Mouse (Mus musculus) spleen, adult 10 weeks (tissue): ENCODE data around the gene Rarg. TPM values are rescaled to one million over a fixed set of nuclear protein-coding genes. Genes with fewer than 3 reads are reported as not detected.

Experiments used
- polyA plus RNA-seq: library from polyadenylated mRNA; stranded (reverse); fragments of 350-450 nt; fragmentation: Illumina TruSeq; extraction: RNeasy Lipid Tissue Mini Kit (QIAGEN cat#74804); gene quantifications from one replicate; pipeline ENCODE4 v1.2.3, GENCODE M21; 2015; ENCODE audit warnings: low replicate concordance; ENCODE audit not compliant: insufficient read depth

Rarg gene
- 14.3 TPM for polyA plus RNA-seq

GRCm38 (mm10) chr15:102257202-102258075 is at the start of gene Rarg:
Gene Rarg, minus strand, starts transcription at chr15:102257517.

DNA sequence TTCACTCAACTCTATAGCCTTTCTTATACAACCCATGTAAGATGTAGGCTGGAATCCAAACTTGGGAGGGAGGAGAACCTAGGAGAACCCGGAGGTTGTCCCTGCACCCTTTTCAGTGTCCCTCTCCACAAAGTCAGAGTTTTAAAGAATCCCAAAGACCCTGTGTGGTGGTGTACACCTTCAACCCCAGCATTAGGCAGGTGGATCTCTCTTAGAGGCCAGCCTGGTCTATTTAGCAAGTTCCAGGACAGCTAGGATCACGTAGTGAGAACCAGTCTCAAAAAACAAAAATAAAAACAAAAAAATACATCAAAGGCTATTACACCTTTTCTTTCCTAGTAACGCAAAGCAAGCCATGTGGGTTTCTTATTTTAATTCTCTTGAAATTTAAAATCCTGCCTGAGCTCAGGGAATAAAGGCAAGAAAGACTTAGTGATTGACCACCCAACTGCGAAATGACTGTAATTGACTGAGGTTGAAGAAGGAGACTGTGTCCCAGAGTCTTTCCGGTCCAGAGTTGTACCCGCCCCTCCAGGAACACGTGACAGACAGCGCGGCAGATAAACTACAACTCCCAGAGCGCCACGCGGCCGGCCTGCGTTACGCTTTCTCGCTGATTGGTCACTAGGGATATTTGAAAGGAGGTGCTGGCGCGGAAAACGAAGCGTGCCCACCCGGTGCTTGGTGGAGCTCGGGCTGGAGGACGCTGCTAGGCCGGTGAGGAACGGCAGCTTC is 38.5 kb upstream of the Rarg start, which contains the start of gene Espl1:
TSS of gene Espl1 (plus strand) at position 634 of the 735 bp plus-strand sequence.

GRCm38 (mm10) chr15:102279092-102279782 is 21.9 kb upstream of the Rarg start, which contains the start of gene Mfsd5:
Gene Mfsd5, plus strand, starts transcription at chr15:102279454.

GRCm38 (mm10) chr15:102270274-102270960 is 13.1 kb upstream of the Rarg start, which contains the start of gene Gm9918:
Gene Gm9918, plus strand, starts transcription at chr15:102270563.

GRCm38 (mm10) chr15:102231748-102232147 is 25.6 kb downstream of the Rarg start, which contains the start of gene Itgb7:
Gene Itgb7, minus strand, starts transcription at chr15:102231944.

GRCm38 (mm10) chr15:102204674-102205505 is 52.4 kb downstream of the Rarg start, which contains the start of gene Csad:
Gene Csad, minus strand, starts transcription at chr15:102204724.

DNA sequence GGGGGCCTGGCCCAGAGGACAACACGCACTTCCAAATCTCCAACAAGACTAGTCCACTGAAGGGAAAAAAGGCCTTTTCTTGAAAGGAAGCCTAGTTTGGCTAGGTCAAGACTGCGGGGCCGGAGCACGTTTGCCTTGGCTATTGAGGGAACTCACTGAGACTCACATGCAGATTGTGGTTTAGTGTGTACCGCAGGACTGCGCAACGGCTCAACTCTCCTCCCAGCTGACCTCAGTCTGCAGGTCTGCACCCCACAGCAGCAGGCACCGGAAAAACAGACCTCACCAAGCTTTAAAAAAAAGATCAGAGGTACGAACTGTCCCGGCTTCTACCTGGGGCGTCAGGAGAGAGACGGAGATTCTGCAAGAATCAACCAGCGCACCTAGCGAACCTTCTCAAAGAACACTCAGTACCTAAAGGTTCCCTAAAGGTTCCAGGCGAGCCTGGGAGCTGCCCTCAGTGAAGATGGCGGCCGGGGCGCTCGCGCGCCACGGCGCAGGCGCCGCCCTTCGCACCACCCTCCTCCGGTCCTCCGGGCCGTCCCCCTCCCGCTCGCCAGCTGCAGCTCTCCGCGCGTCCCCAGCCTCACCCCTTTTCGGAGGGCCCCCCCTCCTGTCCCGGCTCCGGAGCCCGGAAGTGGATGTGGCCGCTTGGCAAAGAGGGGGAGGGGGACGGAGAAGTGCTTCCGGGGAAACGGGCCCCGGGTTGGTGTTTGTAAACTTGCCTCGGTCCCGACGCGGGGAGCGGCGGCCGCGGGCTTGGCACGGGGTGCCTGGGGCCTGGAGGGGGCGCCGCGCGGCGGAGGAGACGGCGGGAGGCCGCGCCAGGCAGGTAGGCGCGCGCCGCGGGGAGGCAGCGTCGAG is 54.1 kb downstream of the Rarg start, which contains the start of gene Zfp740:
TSS of gene Zfp740 (plus strand) at position 279 of the 864 bp plus-strand sequence.

Other genes starting within 250 kb of the Rarg start
- 0.17 TPM for gene Krt18, start 229.3 kb downstream of the Rarg start, polyA plus RNA-seq
- 272 TPM for gene Eif4b, start 183.7 kb downstream of the Rarg start, polyA plus RNA-seq
- gene Tns2, start 157.1 kb downstream of the Rarg start, polyA plus RNA-seq: 51.0 TPM
- gene Spryd3, start 121.3 kb downstream of the Rarg start, polyA plus RNA-seq: 15.6 TPM
- 0.88 TPM for gene Igfbp6, start 113.2 kb downstream of the Rarg start, polyA plus RNA-seq
- gene Soat2, start 107.0 kb downstream of the Rarg start, polyA plus RNA-seq: 1.5 TPM
- 110 TPM for gene Zfp740, start 54.3 kb downstream of the Rarg start, polyA plus RNA-seq
- 23.7 TPM for gene Csad, start 52.8 kb downstream of the Rarg start, polyA plus RNA-seq
- gene Itgb7, start 25.6 kb downstream of the Rarg start, polyA plus RNA-seq: 194 TPM
- not detected for gene Gm9918, start 13.0 kb upstream of the Rarg start, polyA plus RNA-seq
- gene Mfsd5, start 21.9 kb upstream of the Rarg start, polyA plus RNA-seq: 13.9 TPM
- 11.6 TPM for gene Espl1, start 38.7 kb upstream of the Rarg start, polyA plus RNA-seq
- gene Pfdn5, start 68.6 kb upstream of the Rarg start, polyA plus RNA-seq: 442 TPM
- gene Myg1, start 74.2 kb upstream of the Rarg start, polyA plus RNA-seq: 59.6 TPM
- gene Aaas, start 93.3 kb upstream of the Rarg start, polyA plus RNA-seq: 37.3 TPM
- gene Sp7, start 109.7 kb upstream of the Rarg start, polyA plus RNA-seq: not detected
- gene Sp1, start 148.6 kb upstream of the Rarg start, polyA plus RNA-seq: 84.1 TPM
- gene Amhr2, start 187.8 kb upstream of the Rarg start, polyA plus RNA-seq: 0.15 TPM
- gene Prr13, start 201.5 kb upstream of the Rarg start, polyA plus RNA-seq: 125 TPM
- 833 TPM for gene Pcbp2, start 213.0 kb upstream of the Rarg start, polyA plus RNA-seq
- not detected for gene Gm10337, start 246.2 kb upstream of the Rarg start, polyA plus RNA-seq